Mouse (Mus musculus) Patski (cell line): ENCODE data around the gene Ttc25. TPM values are rescaled to one million over a fixed set of nuclear protein-coding genes. Genes with fewer than 3 reads are reported as not detected.
A peak's percentile ranks its signal among the peaks of the same experiment; 100 is the strongest.
"Not testable (repeated sequence)": the region's sequence is repeated elsewhere in the genome, so short reads cannot be mapped to it uniquely, and the experiment has no call there.

Source experiments
- ATAC-seq: fragments of 100-300 bp; one replicate; pipeline ENCODE4 v1.8.0; 2021
- CTCF ChIA-PET: fragments of 350-600 bp; sonication (Branson Sonifier 250); formaldehyde crosslinking; loops from one replicate; lab custom pipeline; 2022; ENCODE audit warnings: inconsistent platforms; lab: Charles Lee
- POLR2A ChIA-PET: fragments of 350-600 bp; sonication (Branson Sonifier 250); formaldehyde crosslinking; loops from one replicate; lab custom pipeline; 2022; ENCODE audit warnings: antibody characterized with exemption, inconsistent platforms; lab: Charles Lee
- DNase-seq: peaks from one replicate; pipeline ENCODE4 v3.0.0-alpha.2; 2011; ENCODE audit warnings: low read depth, low spot score
- H3K27me3 ChIP-seq: fragments of 371-371 bp; one replicate; pipeline ENCODE4 v1.5.1; 2021
- CTCF ChIP-seq: fragments of 100-300 bp; IDR thresholded peaks from one replicate; pipeline ENCODE4 v1.5.1; 2021
- in situ Hi-C: fragments of 300-500 bp; cut with MboI; formaldehyde crosslinking; loops from 3 replicates; pipeline ENCODE4 v1.11.1; 2018; ENCODE audit warnings: low pct_unique_long_range_greater_than_20kb, mixed read lengths
- polyA plus RNA-seq: library from polyadenylated mRNA; unstranded; gene quantifications from one replicate; pipeline ENCODE4 v1.2.3, GENCODE M21; 2021

The Ttc25 gene
- polyA plus RNA-seq, 1 experiment from 2014 or later = 2.2 TPM

GRCm38 (mm10) chr11:100609355-100609996, 64.1 kb downstream of the Ttc25 start:
- POLR2A ChIA-PET = interaction anchor here (0.6 to 1.2 kb wide), 3 partner anchors 9 to 182 kb away, joined by 3 to 5 read pairs (median 3); partner anchors contain the start of gene Nkiras2
- in situ Hi-C loops = no loop called here
- no peak for TF ChIP-seq CTCF
- CTCF ChIA-PET = interaction anchor here (1.5 kb wide), 1 partner anchor 9 kb away, joined by 5 read pairs; the partner anchor contains the start of gene Nkiras2
- no peak for DNase-seq
- no peaks in the 10 kb centered on the region for H3K27me3 ChIP-seq
- no peak for ATAC-seq

GRCm38 (mm10) chr11:100609997-100610680, 64.7 kb downstream of the Ttc25 start:
- no peak for DNase-seq
- CTCF ChIA-PET = interaction anchor here (1.5 to 1.8 kb wide), 2 partner anchors 8 to 13 kb away, joined by 4 to 5 read pairs; partner anchors contain the start of gene Nkiras2

GRCm38 (mm10) chr11:100611627-100612026, 66.2 kb downstream of the Ttc25 start:
- DNase-seq = no peak
- in situ Hi-C loops = no loop called here
- POLR2A ChIA-PET = interaction anchor here (0.6 to 0.7 kb wide), 2 partner anchors 101 to 184 kb away, joined by 4 to 6 read pairs; partner anchors contain the start of gene Kat2a
- ATAC-seq = no peak
- CTCF ChIA-PET = interaction anchor here (0.7 to 1.8 kb wide), 5 partner anchors 8 to 29 kb away, joined by 3 to 4 read pairs (median 3); no protein-coding TSS in a partner anchor
- no peaks in the 10 kb centered on the region for H3K27me3 ChIP-seq
- TF ChIP-seq CTCF = no peak

More at GRCm38 (mm10) chr11:100609997-100610680, 64.7 kb downstream of the Ttc25 start:
- no peaks in the 10 kb centered on the region for H3K27me3 ChIP-seq
- in situ Hi-C loops = no loop called here
- no peak for TF ChIP-seq CTCF
- no peak for ATAC-seq
- POLR2A ChIA-PET = interaction anchor here (0.8 to 1.2 kb wide), 2 partner anchors 8 to 16 kb away, joined by 3 read pairs; partner anchors contain the start of gene Nkiras2

GRCm38 (mm10) chr11:100613241-100613640, 67.8 kb downstream of the Ttc25 start:
- CTCF ChIA-PET = interaction anchor here (1.8 kb wide), 1 partner anchor 28 kb away, joined by 4 read pairs; no protein-coding TSS in a partner anchor
- in situ Hi-C loops = no loop called here
- POLR2A ChIA-PET = no interaction called here
- no peak for DNase-seq
- H3K27me3 ChIP-seq = no peaks in the 10 kb centered on the region
- ATAC-seq = no peak
- no peak for TF ChIP-seq CTCF

- CTCF ChIA-PET = no interaction called here
- ATAC-seq (no peak), DNase-seq (no peak)
- no peaks in the 10 kb centered on the region for H3K27me3 ChIP-seq
- TF ChIP-seq CTCF = no peak
- POLR2A ChIA-PET = interaction anchor here (0.5 to 0.7 kb wide), 2 partner anchors 91 to 114 kb away, joined by 3 to 4 read pairs; no protein-coding TSS in a partner anchor
- in situ Hi-C loops = no loop called here
These were observed 70.9 kb downstream of the Ttc25 start for GRCm38 (mm10) chr11:100616332-100616731.

GRCm38 (mm10) chr11:100616836-100617235, 71.4 kb downstream of the Ttc25 start:
- in situ Hi-C loops, CTCF ChIA-PET: not testable (repeated sequence)
- POLR2A ChIA-PET = interaction anchor here (0.5 to 0.7 kb wide), 2 partner anchors 91 to 114 kb away, joined by 3 to 4 read pairs; no protein-coding TSS in a partner anchor

GRCm38 (mm10) chr11:100617480-100617879, 72.1 kb downstream of the Ttc25 start:
- no peak for ATAC-seq
- ChIA-PET POLR2A (interaction anchor here (0.6 kb wide), 1 partner anchor 1176 kb away, joined by 3 read pairs; no protein-coding TSS in a partner anchor), CTCF (interaction anchor here (1.9 kb wide), 1 partner anchor 8 kb away, joined by 5 read pairs; no protein-coding TSS in a partner anchor)
- TF ChIP-seq CTCF = no peak
- H3K27me3 ChIP-seq = no peaks in the 10 kb centered on the region
- no peak for DNase-seq
- in situ Hi-C loops = no loop called here

More at GRCm38 (mm10) chr11:100616836-100617235, 71.4 kb downstream of the Ttc25 start:
- not testable (repeated sequence) for ATAC-seq, DNase-seq, H3K27me3 ChIP-seq

- H3K27me3 ChIP-seq = no peaks in the 10 kb centered on the region
- in situ Hi-C loops = no loop called here
- DNase-seq (no peak), ATAC-seq (peak; percentile 23)
- CTCF ChIA-PET = interaction anchor here (1.9 kb wide), 1 partner anchor 10 kb away, joined by 5 read pairs; no protein-coding TSS in a partner anchor
- TF ChIP-seq CTCF = no peak
- POLR2A ChIA-PET = interaction anchor here (0.7 to 1.7 kb wide), 5 partner anchors 9 to 42 kb away, joined by 3 to 7 read pairs (median 3); no protein-coding TSS in a partner anchor
These were observed 73.5 kb downstream of the Ttc25 start, which contains the start of gene Nkiras2 for GRCm38 (mm10) chr11:100618761-100619484. Nkiras2 (plus strand) TSS chr11:100619244.

- peak; percentile 68 for DNase-seq
- no peaks in the 10 kb centered on the region for H3K27me3 ChIP-seq
- ATAC-seq = peak; percentile 68
- TF ChIP-seq CTCF = peak; percentile 89
- in situ Hi-C loops = no loop called here
- ChIA-PET CTCF (interaction anchor here (1.0 kb wide), 1 partner anchor 82 kb away, joined by 3 read pairs; no protein-coding TSS in a partner anchor), POLR2A (interaction anchor here (0.7 to 1.7 kb wide), 4 partner anchors 13 to 43 kb away, joined by 3 to 7 read pairs (median 4); no protein-coding TSS in a partner anchor)
These were observed 74.1 kb downstream of the Ttc25 start for GRCm38 (mm10) chr11:100619485-100619975.
